Mouse (Mus musculus) midbrain, embryonic 14.5 days (tissue): ENCODE results near the gene Olfr331. TPM values are rescaled to one million over a fixed set of nuclear protein-coding genes. Genes with fewer than 3 reads are reported as not detected.
"Not testable (repeated sequence)": the region's sequence is repeated elsewhere in the genome, so short reads cannot be mapped to it uniquely, and the experiment has no call there.

Source experiments
- ATAC-seq: fragments of 200-750 bp; cut with Nextera tagmentation; 2 replicates; pipeline ENCODE4 v1.8.0; 2017; ENCODE audit warnings: moderate number of reproducible peaks, moderate library complexity; ENCODE audit not compliant: low FRiP score, low TSS enrichment
- DNase-seq: peaks from one replicate; pipeline ENCODE4 v3.0.0-alpha.2; 2015
- H3K27ac ChIP-seq: fragments of 300-500 bp; sonication (generic); replicated peaks from 2 replicates; pipeline ENCODE4 v1.5.1; 2014; ENCODE audit warnings: mild to moderate bottlenecking, low read depth, low read length, moderate library complexity
- H3K27me3 ChIP-seq: fragments of 300-500 bp; sonication (generic); 2 replicates; pipeline ENCODE4 v1.6.1; 2014; ENCODE audit warnings: low read length, control low read depth, mixed read lengths; ENCODE audit not compliant: control insufficient read depth, insufficient read depth
- H3K36me3 ChIP-seq: fragments of 300-500 bp; sonication (generic); 2 replicates; pipeline ENCODE4 v1.6.1; 2014; ENCODE audit warnings: low read length, control low read depth; ENCODE audit not compliant: control insufficient read depth, insufficient read depth
- H3K4me1 ChIP-seq: fragments of 300-500 bp; sonication (generic); 2 replicates; pipeline ENCODE4 v1.6.1; 2014; ENCODE audit warnings: mild to moderate bottlenecking, antibody characterized with exemption, low read length, control low read depth; ENCODE audit not compliant: control insufficient read depth, insufficient read depth
- H3K4me2 ChIP-seq: fragments of 300-500 bp; sonication (generic); 2 replicates; pipeline ENCODE4 v1.6.1; 2014; ENCODE audit warnings: mild to moderate bottlenecking, low read length, moderate library complexity
- H3K4me3 ChIP-seq: fragments of 300-500 bp; sonication (generic); replicated peaks from 2 replicates; pipeline ENCODE4 v1.5.1; 2014; ENCODE audit warnings: low read depth, low read length
- H3K9ac ChIP-seq: fragments of 300-500 bp; sonication (generic); replicated peaks from 2 replicates; pipeline ENCODE4 v1.6.1; 2014; ENCODE audit warnings: mild to moderate bottlenecking, low read length, moderate library complexity
- H3K9me3 ChIP-seq: fragments of 300-500 bp; sonication (generic); 2 replicates; pipeline ENCODE4 v1.6.1; 2016; ENCODE audit warnings: low read length, control low read depth, mixed read lengths; ENCODE audit not compliant: control insufficient read depth
- WGBS: fragments of 180-500 bp; shearing (Covaris S2); extraction: QIAGEN DNeasy Blood & Tissue Kit; methylation state at CpG from one replicate; pipeline ENCODE4 v1.1.7; 2014; 5-methylcytosine and 5-hydroxymethylcytosine counted together
- polyA plus RNA-seq: library from polyadenylated mRNA; unstranded; fragments of >200 nt; fragmentation: Nextera tagmentation; extraction: Ambion mirVana; gene quantifications from 2 replicates; pipeline ENCODE4 v1.2.1, GENCODE M21; 2014

The Olfr331 gene
- not detected in 2 replicates for polyA plus RNA-seq

DNA sequence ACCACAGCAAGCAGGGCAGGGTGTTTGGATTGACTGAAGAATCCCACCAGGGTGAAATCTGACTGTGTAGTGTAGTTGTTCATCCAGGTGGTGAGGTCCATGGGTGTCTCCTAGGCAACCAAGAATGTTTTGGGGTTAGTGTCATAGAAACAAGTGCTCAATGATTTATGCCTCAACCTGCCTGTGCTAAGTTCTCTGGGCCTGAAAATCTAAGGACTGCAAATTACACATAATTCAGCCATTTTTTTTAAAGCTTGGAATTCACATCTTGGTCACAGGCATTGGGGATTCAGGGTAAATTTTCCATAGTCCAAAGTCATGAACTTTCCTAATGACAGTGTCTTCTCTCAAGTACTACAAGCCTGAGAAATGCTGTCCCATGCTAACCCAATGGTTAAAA lies at the start of gene Olfr331:
TSS of gene Olfr331 (minus strand) at position 101 of the 400 bp plus-strand sequence.
- not testable (repeated sequence) for H3K27ac ChIP-seq, H3K9me3 ChIP-seq, ATAC-seq, H3K27me3 ChIP-seq, H3K4me2 ChIP-seq, H3K4me1 ChIP-seq, H3K36me3 ChIP-seq, DNase-seq, H3K9ac ChIP-seq, H3K4me3 ChIP-seq

DNA sequence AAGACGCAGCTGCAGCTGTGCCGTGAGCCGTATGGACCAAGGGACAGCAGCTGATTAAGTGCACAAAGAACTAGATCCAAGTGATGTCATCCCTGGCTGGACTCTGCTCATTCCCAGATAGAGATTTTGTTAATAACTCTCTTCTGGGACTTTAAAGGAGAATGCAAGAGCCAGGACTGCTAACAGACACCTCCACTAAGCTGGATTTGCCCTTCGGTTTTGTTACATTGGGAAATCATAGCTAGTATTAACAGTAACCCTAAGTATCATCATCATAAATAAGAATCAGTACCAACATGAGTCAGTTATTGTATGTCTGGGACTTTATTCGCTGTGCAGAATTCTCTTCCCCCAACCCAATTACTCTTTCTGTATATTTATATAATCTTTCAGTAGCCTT lies 44.0 kb upstream of the Olfr331 start, which contains the start of gene Olfr329-ps:
TSS of gene Olfr329-ps (minus strand) at position 101 of the 400 bp plus-strand sequence.
- Histone ChIP-seq H3K4me1 (no peaks in the 10 kb centered on the region), H3K4me3 (no peak within 1 kb of the TSS), H3K27ac (no peak within 1 kb of the TSS), H3K36me3 (no peaks in the 10 kb centered on the region), H3K9me3 (no peaks in the 10 kb centered on the region), H3K9ac (no peak within 1 kb of the TSS), H3K27me3 (no peaks in the 10 kb centered on the region), H3K4me2 (no peak within 1 kb of the TSS)
- DNase-seq (no peak), ATAC-seq (no peak)
- 84% methylated on average over 5 of the region's 5 CpGs for WGBS

DNA sequence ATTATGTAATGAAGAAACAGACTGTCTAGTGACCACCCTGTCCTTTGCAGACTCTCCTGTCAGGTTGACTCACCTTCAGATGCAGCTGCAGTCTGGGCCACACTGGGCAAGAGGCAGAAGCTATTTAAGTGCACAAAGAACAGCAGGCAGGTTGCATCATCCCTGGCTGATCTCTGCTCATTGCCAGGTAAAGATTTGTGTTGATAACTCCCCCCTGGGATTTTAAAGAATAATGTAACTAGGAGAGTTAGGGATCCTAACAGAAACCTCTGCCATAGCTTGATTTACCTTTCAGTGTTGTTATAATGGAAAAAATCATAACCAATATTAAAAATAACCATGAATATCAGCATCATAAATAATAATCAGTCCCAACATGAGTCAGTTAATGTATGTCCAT lies 32.4 kb upstream of the Olfr331 start, which contains the start of gene Olfr330:
TSS of gene Olfr330 (minus strand) at position 101 of the 400 bp plus-strand sequence.
- H3K36me3 ChIP-seq, DNase-seq, ATAC-seq: not testable (repeated sequence)

DNA sequence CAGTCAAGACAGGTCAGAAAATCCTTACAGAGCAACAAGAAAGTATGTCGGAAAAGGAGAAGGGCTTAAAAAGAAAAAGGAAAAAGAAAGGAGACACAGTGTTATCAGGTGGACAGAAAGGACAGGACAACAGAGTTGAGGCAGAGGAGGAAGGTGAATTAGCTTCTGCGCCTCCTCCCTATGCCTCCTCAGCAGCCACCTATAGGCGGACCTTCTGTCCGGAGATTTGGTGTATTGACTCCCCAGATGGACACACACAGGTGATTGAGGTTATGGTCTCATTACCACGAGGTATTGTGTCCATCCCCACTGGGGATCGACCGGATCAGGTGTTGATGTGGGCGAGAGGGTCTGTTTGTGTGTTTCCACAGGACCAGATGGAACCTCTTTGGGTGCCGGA lies 17.4 kb upstream of the Olfr331 start:
- H3K4me1 ChIP-seq, H3K27me3 ChIP-seq, H3K4me2 ChIP-seq, H3K4me3 ChIP-seq, H3K36me3 ChIP-seq, H3K9me3 ChIP-seq, DNase-seq, H3K27ac ChIP-seq, ATAC-seq, H3K9ac ChIP-seq: not testable (repeated sequence)
- WGBS = 90% methylated on average over 6 of the region's 9 CpGs

More for the DNA sequence above, 32.4 kb upstream of the Olfr331 start, which contains the start of gene Olfr330:
- H3K27me3 ChIP-seq, H3K4me1 ChIP-seq, H3K4me3 ChIP-seq, H3K27ac ChIP-seq, H3K9me3 ChIP-seq, H3K4me2 ChIP-seq, H3K9ac ChIP-seq: not testable (repeated sequence)

DNA sequence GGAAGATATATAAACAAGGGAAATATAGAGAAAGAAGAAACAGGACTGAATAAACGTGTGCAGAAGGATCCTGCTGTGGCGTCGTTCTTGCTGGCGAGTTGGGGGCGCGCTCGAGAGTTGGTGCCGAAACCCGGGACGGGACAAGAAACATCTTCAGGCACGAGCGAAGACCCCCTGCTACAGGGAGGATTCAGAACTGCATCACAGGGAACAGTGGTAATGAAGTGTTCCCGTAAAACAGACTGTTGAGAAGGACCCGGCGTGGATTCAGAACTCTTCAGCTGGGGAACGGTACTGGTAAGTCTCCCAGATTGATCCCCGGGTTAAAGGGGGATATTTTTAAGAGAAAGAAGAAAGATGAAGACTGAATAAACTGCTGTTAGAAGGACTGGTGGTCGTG lies 16.5 kb upstream of the Olfr331 start:
- 94% methylated on average over 17 of the region's 18 CpGs for WGBS
- not testable (repeated sequence) for H3K27ac ChIP-seq, ATAC-seq, DNase-seq, H3K9ac ChIP-seq, H3K4me1 ChIP-seq, H3K9me3 ChIP-seq, H3K36me3 ChIP-seq, H3K4me3 ChIP-seq, H3K27me3 ChIP-seq, H3K4me2 ChIP-seq

DNA sequence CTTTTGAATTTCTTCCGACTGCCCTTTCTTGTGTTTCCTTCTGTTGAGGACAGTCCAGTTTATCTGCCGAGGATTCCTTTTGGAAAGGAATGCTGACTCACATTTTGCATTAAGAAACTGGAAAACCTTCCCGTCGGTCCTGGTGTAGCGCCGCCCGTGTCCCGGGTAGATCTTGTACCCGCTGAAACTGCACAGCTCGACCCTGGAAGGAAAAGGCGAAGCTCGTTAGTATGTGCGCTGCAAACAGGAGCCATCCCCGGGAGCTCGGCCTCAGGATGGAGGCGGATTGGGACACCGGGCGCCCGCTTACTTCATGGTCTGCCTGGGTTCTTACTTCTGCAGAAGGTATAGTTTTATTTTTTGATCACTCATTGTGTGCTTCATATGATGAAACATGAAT lies 6.7 kb upstream of the Olfr331 start:
- DNase-seq, H3K36me3 ChIP-seq, H3K27me3 ChIP-seq, H3K9me3 ChIP-seq, H3K4me3 ChIP-seq, H3K27ac ChIP-seq, H3K4me2 ChIP-seq, H3K4me1 ChIP-seq, ATAC-seq, H3K9ac ChIP-seq: not testable (repeated sequence)
- 88% methylated on average over 19 of the region's 19 CpGs for WGBS

DNA sequence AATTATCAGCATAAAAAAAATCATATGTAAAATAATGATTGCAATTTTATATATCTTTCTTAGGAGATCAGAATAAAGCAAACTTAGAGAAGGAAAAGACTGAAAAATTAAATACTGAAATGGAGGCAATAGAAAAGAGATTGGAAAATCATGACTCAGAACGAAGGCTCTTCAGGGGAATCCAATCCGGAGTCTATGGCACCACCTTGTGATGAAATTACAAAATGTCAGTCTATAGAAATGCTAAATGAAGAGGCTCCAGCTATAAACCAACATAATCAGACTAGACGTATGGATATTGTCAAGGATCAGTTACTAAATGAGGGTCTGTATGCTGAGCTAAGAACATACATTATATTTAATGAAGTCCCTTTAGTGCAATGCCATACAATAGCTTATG lies 3.1 kb downstream of the Olfr331 start:
- ATAC-seq = no peak
- Histone ChIP-seq H3K27me3 (no peaks in the 10 kb centered on the region), H3K4me3 (no peak overlapping the region), H3K9ac (no peak overlapping the region), H3K4me1 (no peaks in the 10 kb centered on the region), H3K9me3 (no peaks in the 10 kb centered on the region), H3K27ac (no peak overlapping the region), H3K4me2 (no peak overlapping the region), H3K36me3 (no peaks in the 10 kb centered on the region)
- peak; percentile 77 for DNase-seq
- 60% methylated on average over 3 of the region's 3 CpGs for WGBS

DNA sequence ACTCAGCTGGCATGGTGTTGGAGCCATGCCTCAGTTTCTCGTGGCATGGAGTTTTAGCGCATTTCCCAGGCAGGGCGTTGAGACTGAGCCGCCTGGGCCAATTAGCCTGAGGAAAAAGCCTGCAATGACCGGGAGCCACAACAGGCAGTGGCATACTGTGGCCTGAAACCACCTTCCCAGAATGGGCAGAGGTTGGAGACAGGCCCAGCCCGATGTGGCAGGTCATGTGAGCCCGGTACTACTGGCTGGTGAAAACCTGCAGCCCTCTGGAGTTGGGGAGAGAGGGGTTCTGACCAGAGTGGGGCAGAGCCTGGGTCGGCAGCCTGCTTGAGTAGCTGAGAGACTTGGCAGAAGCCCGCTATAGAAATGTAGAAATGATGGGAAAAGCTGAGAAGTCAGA lies 3.6 kb downstream of the Olfr331 start:
- H3K36me3 ChIP-seq = no peaks in the 10 kb centered on the region
- WGBS = 87% methylated on average over 9 of the region's 9 CpGs
- H3K4me3 ChIP-seq = no peak overlapping the region
- no peaks in the 10 kb centered on the region for H3K4me1 ChIP-seq
- ATAC-seq = no peak
- no peaks in the 10 kb centered on the region for H3K9me3 ChIP-seq
- no peak overlapping the region for H3K9ac ChIP-seq
- H3K27me3 ChIP-seq = no peaks in the 10 kb centered on the region
- DNase-seq = no peak
- H3K27ac ChIP-seq = no peak overlapping the region
- H3K4me2 ChIP-seq = no peak overlapping the region

DNA sequence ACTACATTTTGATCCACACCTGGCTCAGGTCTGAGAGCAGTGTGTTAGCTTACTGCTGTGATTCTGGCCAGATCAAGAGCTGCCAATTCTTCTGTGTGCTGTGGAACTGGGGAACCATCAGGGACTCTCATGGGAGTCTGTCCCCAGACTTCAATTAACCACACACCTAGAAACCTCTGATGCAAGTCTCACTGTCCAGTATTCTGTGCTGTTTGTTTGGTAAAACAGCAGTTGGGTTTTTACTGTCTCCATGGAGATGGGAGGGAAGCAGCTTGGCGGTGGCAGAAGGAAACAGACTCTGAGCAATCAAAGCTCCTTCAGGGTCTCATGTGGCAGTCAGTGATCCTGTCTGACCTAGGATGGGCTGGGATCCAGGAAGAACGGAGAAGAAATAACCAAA lies 9.9 kb downstream of the Olfr331 start, which contains the start of gene Olfr332:
TSS of gene Olfr332 (minus strand) at position 101 of the 400 bp plus-strand sequence.
- no peak within 1 kb of the TSS for H3K9ac ChIP-seq
- no peaks in the 10 kb centered on the region for H3K9me3 ChIP-seq
- no peak for ATAC-seq
- H3K4me3 ChIP-seq = no peak within 1 kb of the TSS
- H3K27me3 ChIP-seq = no peaks in the 10 kb centered on the region
- H3K27ac ChIP-seq = no peak within 1 kb of the TSS
- no peak within 1 kb of the TSS for H3K4me2 ChIP-seq
- H3K4me1 ChIP-seq = no peaks in the 10 kb centered on the region
- DNase-seq = no peak
- 81% methylated on average over 2 of the region's 2 CpGs for WGBS
- no peaks in the 10 kb centered on the region for H3K36me3 ChIP-seq
